Mouse (Mus musculus) spleen, adult 18-20 months (tissue): ENCODE data around the gene Cobl.

ENCODE experiments used
- DNase-seq, 2 experiments: peaks; one replicate each; pipeline ENCODE4 v3.0.0; 2022; ENCODE audit warnings: mixed read lengths in 2 of 2

Gene Cobl

DNA sequence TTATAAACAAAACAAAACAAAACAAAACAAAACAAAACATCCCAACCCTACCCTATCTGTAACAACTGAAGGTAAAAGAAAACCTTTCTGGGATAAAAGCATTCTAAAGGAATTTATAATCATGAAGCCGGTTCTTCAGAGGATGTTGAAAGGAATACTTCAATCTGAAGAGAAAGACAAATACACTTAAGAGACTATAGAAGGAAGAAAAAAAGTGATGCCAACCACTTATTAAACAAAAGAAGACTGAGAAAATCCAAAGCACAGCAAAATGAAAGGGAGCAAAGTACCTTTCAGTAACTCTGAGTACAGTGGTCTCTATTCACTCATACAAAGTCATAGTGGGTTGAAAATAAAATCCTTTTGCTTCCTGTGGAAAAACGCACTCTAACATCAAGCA lies 256.2 kb downstream of the Cobl start:
- DNase-seq, result no peak

DNA sequence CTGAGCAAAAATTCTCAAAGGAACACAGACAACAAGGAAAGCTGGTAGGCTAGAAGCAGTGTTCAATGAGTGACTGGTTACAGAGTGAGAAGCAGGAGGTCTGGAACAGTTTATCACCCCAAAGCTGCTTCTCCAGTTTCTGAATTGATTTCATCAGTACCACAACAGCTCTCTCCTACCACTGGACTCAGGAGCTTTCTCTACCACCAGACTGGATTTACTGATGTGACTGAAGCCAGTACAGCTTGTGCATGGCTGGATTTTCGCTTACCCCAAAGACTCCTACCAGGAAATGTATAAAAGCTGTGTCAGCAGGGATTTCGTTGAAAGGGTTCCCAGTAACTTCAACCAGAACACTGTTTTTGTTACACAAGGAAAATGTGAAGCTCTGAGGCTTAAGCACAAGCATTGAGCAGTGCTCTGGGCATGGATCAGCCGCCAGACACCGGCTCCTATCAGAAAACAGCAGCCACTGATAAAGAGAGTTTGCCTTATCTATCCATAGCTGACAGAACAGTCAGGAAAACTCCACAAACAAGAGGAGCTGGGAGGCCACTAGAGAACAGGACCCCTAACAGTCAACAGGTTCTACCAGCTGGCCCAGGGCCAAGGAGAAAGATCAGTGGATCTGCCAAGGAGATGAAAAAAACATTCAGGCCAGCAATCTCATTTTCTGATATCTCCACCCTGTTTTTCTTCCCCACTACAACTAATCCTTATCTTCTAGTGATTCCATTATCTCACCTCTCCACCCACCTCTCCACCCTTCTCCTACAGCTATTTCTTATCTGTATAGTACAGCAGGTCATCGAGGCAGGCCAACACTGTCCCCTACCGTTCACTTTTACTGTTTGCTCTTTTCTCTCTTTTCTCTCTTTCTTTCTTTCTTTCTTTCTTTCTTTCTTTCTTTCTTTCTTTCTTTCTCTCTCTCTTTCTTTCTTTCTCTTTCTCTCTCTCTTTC lies 259.3 kb downstream of the Cobl start:
- no peak for DNase-seq

DNA sequence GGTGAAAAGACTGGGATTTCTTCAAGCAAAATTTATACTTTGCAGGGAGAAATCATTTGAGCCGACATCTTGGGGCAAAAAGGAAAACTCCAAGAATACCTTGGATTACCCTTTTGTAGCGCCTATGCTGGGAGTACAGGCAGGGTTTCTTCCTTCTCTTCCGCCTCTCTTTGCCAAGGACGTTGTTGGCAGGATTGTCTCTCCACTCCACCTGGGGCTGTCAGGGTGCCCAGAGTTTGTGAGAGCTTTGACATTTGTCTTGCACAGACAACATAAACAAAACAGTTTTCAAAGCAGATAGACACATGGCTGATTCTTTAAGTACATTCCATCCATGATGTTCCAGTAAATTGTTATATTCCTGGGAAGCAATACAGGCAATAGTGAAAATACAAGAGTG lies 265.3 kb downstream of the Cobl start:
- no peak for DNase-seq

GRCm38 (mm10) chr11:12198700-12199349 lies 265.9 kb downstream of the Cobl start:
- DNase-seq, result no peak

GRCm38 (mm10) chr11:12198017-12198416 lies 266.7 kb downstream of the Cobl start:
- no peak for DNase-seq

DNA sequence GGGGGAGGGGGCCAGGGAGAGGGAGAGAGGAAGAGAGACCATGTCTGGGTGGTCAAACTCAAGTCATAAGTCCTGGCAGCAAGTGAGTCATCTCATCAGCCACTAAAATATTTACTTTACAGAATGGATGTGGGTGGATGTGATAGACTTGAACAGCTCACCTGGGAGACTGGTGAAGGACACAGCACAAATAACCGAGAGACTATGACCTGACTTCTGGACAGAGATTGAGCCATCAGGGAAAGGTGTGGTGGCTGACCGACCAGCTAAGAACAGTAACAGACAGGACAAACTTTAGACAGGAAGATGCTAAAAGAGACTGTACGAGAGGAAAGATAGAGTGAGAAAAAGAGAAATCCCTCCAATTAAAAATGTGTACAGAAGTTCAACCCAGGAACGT lies 267.2 kb downstream of the Cobl start:
- DNase-seq, result no peak

GRCm38 (mm10) chr11:12195390-12195789 lies 269.4 kb downstream of the Cobl start:
- DNase-seq, result no peak

DNA sequence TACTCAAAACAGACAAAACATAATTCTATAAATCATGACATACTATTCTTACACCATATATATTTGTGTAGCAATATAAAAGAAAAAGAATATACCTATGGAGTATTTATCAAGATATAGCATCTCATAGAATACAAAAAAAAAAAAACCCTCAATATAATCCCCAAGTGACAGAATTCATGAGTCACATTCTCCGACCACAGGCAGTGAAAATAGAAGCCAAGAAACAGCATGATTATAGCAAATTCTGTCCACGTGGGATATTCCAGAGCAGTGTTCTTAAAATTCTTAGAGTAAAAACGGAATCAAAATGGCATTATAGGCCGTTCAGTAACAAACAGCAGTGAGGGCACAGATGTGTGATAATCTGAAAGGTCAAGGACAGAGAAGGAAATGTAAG lies 271.4 kb downstream of the Cobl start:
- DNase-seq, result no peak

DNA sequence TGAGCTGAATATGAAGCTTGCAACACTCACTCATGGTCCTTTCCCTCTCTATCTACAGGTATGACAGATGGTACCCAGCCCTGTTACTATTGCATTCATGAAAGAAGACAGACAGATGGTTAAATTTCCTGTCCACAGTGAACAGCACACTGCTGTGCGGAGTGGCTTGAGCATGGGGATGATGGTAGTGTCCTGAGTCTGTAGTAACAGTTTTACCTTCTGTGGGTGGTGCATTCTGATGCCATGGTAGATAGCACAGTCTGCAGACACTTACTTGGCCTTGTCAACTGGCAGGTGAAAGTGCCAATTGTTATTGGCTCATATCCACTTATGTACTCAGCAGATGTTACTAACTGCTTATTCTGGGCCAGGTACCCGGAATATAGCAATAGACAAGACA lies 273.4 kb downstream of the Cobl start:
- DNase-seq, result no peak

DNA sequence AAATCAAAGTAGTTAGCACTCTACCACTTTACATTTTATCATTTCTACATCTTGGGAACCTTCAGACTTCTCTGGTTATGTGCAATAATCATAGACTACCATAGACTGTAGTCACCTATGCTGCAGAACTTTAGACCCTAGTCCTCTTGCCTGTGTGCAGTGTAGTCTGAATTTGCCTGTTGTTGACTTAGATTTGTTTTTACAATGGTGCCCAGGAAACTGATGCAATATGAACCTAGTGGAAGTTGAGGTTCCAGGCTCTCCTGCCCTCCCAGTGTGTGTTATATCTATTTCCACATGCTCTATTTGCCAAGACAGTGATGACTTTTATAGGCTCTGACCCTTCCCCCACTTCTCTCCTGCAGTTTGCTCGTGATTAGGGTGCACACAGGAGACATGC lies 274.3 kb downstream of the Cobl start:
- no peak for DNase-seq
